Mouse (Mus musculus): ENCODE data around the gene Gm42669.

Gm42669 gene
- long read RNA-seq, experiment 1, partial matches to known transcripts, result 0 of 2 reads
- long read RNA-seq, experiment 1, other reads (novel, unspliced or antisense), result 2 of 2 reads
- long read RNA-seq, experiment 2, result 0 reads

DNA sequence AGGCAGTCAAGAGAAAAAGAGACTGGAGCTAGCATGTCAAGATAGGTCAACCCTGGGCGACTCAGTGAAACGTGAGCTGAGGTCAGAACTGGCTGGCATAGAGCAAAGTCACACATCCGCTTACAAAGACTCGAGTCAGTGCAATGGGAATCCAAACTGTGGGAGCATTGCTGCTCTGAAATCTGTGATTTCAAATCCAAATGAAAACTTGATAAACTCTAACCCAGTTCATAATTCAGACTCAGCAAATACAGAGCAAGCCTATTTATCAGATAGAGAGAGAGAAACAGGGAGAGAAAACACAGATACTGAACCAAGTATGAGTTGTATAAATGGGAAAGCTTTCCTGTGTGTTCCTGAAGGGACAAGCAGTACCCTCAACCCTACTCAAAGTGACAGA lies at the start of gene Gm42669:
TSS of gene Gm42669 (plus strand) at position 301 of the 400 bp plus-strand sequence.
- intact Hi-C loops (cut with DNase I), result no loop called here

DNA sequence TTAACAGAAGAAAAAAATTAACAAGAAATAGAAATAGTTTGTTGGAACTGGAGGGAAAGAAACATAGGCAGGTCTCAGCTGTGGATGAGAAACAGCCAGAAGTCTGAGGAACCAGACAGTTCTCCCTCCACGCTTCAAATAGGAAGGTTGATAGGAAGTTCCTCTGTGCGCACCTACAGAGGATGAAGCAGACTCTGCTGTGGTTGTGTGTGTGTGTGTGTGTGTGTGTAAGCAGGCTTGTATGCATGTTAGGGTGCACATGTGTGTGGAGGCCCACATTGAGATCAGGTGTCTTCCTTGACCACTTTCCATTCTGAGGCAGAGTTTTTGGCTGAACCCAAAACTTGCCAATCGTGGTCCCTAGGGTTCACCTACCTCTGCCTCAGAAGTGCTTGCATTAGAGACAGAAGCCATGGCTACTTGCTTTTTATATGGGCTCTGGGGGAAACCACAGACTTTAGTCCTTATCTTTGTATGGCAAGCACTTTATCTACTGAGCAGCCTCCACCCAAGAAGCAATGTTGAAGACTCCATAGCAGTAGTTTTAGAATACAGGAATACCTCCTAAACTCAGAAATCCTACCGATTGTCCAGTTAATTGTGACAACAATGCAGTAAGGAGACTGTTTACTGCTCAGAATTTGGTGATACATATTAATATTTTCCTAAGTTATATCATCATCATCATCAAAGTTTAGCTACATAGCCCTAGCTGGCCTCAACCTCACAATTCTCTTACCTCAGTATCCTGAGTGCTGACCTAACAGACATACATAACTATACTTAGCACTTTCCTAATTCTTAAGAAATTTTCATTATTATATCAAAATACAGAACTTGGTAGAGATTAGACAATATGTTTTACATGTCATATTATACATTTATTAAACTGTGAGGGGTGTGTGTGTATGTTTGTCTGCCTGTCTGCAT lies 45.0 kb upstream of the Gm42669 start:
- intact Hi-C loops (cut with DNase I), result no loop called here

DNA sequence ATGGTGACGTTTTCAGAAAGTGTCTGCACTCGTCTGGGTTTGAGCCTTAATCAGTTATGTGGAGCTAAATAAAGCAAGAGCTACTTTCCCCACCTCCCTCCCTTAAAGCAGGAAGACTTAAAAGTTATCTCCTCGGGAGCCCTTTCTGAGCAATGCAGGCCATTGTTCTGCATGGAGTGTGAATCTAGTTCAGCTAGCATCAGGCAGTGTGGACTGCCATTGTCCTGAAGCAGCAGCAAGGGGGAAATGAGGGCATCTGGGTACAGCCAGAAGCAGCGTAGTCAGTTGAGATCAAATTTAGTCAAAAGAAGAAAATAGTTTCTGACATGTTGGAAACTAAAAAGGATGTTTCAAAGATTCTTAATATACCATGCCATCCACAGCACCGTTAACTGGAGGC lies 40.9 kb upstream of the Gm42669 start:
- intact Hi-C loops (cut with DNase I), result no loop called here

DNA sequence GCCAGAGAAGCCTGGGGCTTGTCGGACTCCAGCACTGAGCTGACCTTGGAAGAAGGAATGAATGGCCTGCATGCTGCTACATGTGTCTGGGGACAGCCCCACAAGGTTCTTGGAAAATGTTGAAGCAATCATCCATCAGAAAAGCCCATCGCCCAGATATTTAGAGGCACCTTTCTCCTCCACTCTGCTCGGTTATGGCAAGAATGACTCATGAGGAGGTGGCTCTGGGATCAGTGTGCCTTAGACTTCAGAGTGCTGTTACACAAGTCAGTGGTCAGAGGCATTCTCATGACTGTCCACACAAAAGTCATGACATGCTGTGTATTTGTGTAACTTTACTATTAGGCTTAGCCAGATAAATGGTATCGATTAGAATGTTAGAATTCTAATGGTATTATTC lies 40.3 kb upstream of the Gm42669 start:
- intact Hi-C loops (cut with DNase I), result no loop called here

DNA sequence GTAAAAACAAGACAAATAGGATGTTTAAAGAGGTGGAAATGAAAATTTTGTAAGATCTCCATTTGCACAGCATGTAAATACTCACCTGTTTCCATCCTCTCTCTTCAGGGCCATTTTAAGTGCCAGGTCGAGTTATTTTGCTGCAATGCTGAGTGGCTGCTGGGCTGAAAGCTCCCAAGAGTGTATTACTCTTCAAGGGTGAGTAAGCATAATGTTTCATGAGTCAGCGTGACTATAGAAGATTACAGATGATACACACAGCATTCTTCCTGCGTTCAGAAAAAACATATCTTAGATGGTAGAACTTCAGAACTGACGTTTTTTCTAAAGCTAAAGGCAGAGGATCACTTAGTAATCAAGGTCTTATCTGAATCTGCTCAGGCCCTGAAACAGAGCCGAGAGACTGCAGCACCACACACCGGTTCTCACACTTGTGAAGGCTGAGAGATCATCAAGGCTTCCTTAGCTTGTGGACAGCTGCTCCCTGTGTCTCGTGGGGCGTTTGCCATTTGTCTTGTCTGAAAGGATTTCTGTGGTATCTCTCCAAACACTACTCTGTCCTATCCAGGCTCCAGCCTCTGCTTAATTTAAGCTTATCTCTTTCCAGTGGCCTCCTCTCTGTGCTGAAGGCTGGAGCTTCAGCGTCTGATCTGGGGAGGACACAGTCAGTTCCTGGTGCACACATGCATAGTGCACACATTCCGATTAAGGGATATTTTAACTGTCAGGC lies 36.7 kb upstream of the Gm42669 start:
- intact Hi-C loops (cut with DNase I), result no loop called here

DNA sequence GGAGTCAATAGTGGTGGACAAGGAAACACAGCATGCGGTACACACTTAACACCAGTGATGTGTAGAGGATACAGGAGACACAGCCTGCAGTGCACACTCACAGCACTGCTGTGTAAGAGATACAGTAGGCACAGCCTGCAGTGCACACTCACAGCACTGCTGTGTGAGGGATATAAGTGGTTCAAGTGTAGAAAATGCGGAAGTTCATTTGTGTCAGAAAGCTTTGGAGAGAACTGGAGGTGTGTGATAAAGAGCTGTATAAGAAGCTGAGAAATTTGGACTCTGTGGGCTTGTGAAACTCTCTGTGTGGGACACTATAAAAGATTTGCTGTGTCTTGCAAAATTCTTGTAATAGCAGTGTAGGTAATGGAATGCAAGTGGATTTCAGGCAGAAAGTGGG lies 27.2 kb upstream of the Gm42669 start:
- intact Hi-C loops (cut with DNase I), result no loop called here

DNA sequence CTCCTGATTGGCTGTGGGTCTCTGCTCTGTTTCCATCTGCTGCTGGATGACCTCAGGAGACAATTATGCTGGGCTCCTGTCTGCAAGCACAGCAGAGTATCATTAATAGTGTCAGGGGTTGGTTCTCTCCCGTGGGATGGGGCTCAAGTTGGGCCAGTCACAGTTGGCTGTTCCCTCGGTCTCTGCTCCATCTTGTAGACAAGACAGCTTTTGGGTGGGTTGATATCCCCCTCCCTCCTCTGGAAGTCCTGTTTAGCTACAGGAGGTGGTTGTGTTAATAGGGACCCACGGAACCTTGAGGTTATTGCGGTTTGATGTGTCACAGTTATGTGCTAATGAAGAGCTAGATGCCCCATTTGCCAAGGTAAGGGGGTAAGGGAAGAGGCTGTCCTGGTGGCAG lies 18.4 kb upstream of the Gm42669 start:
- intact Hi-C loops (cut with DNase I), result no loop called here

DNA sequence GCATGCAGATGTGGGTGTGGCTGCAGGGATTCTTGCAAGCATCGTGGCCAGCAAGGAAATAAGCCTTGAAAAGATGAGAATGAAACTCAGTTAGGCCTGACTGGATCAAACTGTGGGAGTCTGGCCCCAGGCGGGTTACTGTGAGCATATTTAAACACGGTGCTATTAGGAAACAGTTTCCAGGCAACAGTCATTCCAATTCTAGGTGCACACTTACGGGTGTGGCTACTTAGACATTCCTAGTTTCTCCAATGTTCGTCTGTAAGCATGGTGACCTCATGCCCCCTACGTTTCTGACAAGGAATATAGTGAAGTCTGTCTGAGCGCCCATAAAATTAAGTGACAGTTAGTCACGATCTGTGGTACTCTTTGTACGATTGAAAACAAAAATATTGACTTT lies 16.4 kb upstream of the Gm42669 start:
- intact Hi-C loops (cut with DNase I), result no loop called here

DNA sequence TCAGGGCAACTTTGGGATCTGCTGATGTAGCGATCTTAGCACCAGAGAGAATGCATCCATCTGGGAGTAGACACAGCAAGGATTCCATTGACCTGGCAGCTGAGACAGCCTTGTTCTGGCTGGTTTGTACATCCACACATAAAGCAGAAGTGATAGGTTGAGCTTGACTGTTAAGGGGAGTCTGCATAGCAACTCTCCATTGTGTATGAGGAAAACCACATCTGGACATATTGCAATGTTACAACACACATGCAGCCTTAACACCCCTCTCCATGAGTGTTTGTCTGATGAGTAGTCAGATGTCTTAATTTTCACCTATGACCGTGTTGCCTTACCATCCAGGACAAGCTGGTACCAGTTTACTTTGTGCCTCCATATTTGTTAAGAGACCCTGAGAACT lies 14.9 kb upstream of the Gm42669 start:
- intact Hi-C loops (cut with DNase I), result no loop called here

DNA sequence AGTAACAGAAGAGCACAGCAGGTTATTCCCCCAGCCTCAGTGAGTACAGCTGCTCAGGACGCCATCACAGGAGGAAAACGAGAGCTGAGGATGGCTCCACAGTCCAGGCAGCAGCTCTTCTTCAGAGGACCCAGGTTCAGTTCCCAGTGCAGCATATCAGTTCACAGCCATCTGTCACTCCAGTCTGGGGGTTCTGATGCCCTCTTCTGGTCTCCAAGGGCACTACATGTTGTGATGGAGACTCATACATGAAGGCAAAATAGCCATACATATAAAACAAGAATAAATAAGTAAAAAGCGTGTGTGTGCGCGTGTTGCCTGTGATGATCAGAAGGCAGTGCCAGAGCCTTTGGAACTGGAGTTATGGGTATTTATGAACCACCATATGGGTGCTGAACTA lies 12.7 kb upstream of the Gm42669 start:
- intact Hi-C loops (cut with DNase I), result no loop called here

DNA sequence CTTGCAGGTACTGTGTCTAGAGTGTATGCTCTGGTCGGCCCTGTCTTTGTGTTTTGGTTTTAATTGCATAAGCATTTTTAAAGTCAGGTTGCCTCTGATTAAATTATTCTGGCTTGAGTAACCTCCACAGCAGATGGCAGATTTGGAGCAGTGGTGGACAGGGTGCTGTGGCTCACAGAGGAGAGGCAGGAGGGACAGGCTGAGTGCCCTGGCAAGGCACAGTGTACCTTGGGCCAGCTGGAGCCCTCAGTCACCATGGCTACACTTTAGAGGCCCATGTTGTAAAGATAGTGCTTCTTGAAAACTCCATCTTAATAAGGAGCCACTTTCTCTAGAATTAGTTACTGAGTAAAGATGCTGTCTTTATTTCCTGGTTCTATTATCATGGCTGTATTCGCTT lies 11.4 kb upstream of the Gm42669 start:
- intact Hi-C loops (cut with DNase I), result no loop called here

DNA sequence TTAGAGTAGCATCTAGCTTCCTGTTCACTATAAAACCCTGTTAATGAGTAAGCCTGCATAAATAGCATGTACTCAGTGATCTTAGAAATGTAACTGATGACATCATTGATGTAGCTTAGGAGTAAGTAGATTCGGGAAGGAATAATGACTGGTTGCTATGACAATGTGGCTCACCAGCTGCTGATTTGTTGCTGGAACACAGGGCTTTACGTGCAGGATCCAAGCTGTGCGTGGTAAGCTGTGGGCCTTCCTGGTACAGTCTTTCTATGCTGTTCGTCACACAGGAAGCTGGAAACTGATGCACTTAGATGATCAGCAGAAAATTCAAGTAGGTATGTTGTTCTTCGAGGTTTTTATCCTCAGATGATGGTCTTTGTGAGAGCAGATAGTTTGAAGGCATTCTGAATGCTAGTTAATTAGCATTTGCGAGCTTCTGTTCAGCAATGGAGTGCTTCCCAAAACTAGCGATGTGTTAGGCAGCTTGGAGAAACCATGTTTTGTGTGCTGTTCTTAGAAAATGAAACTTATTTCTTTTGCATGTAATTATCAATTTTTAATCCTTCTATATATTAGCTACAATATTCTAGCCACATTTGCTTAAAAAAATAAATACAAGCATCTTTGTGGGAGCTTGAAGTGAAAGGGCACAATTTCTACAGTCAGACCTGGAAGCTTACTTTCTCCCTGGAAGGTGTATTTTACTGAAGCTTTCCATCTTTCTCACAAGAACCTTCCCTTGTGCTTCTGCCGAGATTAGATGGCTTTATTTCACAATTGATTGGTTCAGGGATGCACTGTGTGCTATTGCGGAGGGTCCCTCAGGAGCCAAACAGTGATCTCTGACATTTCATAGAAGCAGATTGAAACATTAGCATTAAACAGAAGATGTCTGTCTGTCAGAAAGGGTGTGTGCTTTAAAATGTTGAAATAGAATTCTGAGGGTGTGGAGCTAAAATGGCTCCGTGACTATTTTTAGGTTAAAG lies 9.6 kb upstream of the Gm42669 start:
- intact Hi-C loops (cut with DNase I), result no loop called here

DNA sequence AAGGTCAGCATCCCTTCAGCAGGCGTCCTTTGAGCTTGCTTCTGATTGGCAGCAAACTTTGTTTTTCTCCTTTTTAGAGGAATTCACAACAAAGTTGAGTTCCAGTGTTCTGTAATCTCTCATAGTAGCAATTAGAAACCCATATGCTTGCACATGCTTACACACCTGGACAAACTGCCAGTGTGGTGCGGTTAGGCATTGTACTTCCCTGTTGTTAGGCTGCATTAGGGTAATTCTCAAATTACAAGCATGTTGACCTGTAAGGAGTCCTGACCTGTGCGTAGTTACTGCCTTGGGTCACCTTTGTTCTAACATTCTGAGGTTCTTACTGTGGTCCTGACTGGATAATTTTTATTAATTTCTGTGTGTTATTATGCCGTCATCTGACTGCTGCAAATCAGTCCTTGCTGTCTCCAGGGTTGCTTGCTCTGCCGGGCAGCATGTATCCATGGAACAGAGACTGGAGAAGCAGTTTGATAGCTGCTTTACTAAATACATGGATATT lies 8.6 kb upstream of the Gm42669 start:
- intact Hi-C loops (cut with DNase I), result no loop called here

DNA sequence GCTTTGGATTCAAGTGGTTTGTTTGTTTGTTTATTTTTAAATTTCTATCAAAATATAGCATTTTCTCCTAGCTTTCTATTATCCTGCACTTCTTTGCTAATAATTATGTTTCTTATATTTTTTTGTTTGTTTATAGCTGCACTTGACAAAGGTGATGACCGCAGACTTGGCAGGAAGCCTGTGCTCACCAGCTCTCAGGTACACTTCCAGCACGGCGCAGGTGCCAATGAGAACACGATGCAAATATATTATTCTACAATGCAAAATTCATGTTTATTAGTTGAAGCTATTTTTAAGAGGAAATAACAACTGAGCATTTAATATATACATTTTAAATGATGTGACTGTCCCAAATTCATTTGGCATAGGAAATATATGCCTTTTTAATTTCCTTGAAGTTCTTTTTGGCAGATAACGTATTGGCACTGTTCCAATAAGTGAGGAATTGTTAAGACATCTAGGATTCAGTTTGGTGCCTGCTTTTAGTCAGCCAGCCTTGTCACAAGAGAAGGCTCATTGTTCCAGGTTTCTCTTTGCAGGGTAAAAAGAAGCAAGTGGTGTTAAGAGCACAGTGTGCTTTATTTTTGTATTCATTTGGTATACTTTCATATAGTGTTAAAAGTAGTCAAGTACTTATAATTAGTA lies 7.4 kb upstream of the Gm42669 start:
- intact Hi-C loops (cut with DNase I), result no loop called here

DNA sequence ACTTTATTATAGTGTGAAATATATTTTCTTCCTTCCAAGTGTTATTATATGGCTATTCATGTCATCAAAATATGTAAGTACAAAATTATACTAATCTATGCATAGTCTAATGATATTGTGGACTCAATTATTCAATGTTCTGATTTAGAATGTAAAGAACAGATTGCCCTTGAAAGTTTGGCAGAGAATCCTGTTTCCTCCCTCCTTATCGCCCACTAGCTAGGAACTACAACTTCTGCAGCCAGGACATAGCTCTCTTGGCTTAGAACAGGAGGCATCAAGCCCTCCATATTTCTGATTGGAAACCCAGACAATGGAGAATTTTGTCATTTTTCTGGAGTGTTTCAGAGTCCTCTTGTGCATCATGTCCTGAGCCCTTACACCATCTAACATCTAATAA lies 6.7 kb upstream of the Gm42669 start:
- intact Hi-C loops (cut with DNase I), result no loop called here

DNA sequence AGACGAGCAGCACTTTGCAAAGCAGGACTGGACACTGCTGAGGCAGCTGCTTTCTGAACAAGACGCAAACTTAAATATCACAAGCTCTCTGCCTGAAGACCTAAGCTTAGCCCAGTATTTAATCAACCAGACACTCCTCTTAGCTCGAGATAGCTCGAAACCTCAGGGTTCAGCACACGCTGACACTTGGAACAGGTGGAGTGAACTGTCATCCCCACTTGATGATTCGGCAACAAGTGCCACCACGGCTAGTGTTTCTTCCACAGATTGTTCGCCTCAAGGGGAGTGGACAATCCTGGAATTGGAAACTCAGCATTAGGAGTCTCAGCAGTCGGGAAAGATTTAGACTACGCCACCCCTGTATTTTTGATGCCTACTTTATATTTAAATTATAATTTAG lies 3.1 kb downstream of the Gm42669 start:
- intact Hi-C loops (cut with DNase I), result loop anchor here (5.0 kb wide), 1 partner anchor 163 kb away; no protein-coding TSS in a partner anchor

DNA sequence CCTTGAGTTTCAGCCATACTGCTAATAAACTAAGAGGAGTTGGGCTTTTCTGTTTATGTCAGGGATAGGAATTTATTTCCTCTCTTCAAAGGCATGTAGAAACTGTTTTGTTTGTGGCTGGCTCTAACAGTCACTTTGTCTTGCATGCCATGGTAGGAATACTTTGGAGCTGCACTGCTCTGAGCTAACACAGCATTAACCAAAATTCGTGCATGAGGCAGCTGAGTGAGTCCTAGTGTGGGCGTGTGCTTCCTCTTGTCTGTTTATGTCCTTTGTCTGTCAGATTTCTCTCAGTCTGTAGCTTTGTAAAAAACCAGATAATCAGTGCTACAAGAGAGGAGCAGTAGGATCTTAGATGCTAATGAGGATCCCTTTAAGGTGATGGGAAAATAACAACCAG lies 3.9 kb downstream of the Gm42669 start:
- intact Hi-C loops (cut with DNase I), result loop anchor here (5.0 kb wide), 1 partner anchor 164 kb away; no protein-coding TSS in a partner anchor

DNA sequence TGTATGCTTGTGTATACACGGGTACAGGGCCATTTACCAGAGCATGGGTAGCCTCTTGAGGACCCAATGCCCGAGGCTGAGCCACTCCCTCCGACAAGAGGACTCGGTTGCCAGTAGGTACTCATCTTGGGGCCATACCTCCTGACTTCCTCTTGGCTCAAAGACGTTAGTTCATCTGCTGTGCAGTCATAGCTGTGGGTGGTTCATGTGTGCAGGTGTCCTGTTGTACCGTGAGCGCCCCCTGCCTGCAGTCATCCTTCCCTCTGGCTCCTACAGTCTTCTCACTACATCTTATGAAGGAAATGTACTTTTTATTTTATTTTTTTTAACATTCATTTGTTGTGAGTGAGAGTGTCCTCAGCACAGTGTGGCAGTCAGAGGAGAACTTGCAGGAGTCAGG lies 6.2 kb downstream of the Gm42669 start:
- intact Hi-C loops (cut with DNase I), result loop anchor here (5.0 kb wide), 1 partner anchor 166 kb away; no protein-coding TSS in a partner anchor

DNA sequence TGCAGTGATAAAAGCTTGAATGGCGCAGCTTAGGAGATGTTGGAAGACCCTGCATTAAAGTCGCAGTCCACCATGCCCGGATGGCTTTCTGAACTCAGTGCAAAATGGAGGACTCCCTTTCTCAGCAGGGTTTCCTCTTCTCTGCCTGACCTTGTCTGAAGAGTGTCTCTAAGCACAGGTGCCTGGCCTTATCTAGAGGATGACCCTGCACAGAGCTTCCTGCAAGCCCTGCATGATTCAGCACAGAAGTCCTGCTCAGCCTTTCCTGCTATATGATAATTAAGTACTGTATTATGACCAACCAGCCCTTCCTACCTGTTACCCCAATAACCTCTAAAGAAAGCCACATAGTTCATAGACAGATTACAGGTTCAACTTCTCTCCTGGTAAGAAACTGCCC lies 8.0 kb downstream of the Gm42669 start:
- intact Hi-C loops (cut with DNase I), result no loop called here

DNA sequence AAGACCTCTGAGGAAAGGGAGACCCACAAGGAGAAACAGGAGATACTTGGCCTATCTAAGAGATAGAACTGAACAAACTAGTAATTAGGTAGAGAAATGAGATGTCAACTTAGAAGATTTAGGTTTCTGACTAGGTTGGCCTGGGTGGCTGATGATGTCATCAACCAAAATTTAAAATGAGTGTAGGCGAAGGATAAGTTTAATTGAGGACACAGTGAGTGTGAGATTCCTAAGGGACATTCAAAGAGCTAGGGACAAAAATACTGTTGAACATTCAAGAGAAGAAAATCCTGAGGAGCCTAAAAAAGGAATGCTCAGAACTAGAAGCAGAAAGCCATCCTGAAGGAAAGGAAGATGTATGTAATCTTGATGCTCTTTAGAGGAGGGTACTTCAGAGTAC lies 8.7 kb downstream of the Gm42669 start:
- intact Hi-C loops (cut with DNase I), result no loop called here

Data from adrenal gland (tissue).